Mouse (Mus musculus): ENCODE measurements around the gene Ankra2. TPM values are rescaled to one million over a fixed set of nuclear protein-coding genes. Genes with fewer than 3 reads are reported as not detected.

The Ankra2 gene
- polyA plus RNA-seq, 1 experiment from 2014 or later: 19.3 TPM

- 95% methylated on average over 9 of the region's 9 CpGs for WGBS
- H3K27ac ChIP-seq (ENCODE audit: low read depth, low read length): no peak overlapping the region
- H3K9ac ChIP-seq (ENCODE audit: low read depth, low read length): no peak overlapping the region
- ATAC-seq: no peak
- H3K4me3 ChIP-seq (ENCODE audit: low read depth, low read length): no peak overlapping the region
- H3K4me2 ChIP-seq (replicated peaks; ENCODE audit: low read depth): no peak overlapping the region
- no peaks in the 10 kb centered on the region for H3K4me1 ChIP-seq (replicated peaks; ENCODE audit: control insufficient read depth, insufficient read depth, low read length)
- H3K9me3 ChIP-seq (ENCODE audit: control insufficient read depth): no peaks in the 10 kb centered on the region
- H3K36me3 ChIP-seq (ENCODE audit: control insufficient read depth, insufficient read depth): peaks cover 9% of the 10 kb centered on the region; the same call in 1 of the 2 replicates
- no peaks in the 10 kb centered on the region for H3K27me3 ChIP-seq (replicated peaks; ENCODE audit: control insufficient read depth, insufficient read depth, low read length)
- TF ChIP-seq CTCF (IDR thresholded peaks at IDR 0.05; ENCODE audit: low read depth): no peak
These were observed 42.4 kb downstream of the Ankra2 start for GRCm38 (mm10) chr13:98305257-98305656.

GRCm38 (mm10) chr13:98306393-98306792 is 43.5 kb downstream of the Ankra2 start:
- Histone ChIP-seq H3K4me2 (replicated peaks; ENCODE audit: low read depth) (no peak overlapping the region), H3K9ac (ENCODE audit: low read depth, low read length) (no peak overlapping the region), H3K4me1 (replicated peaks; ENCODE audit: control insufficient read depth, insufficient read depth, low read length) (0 out of 2 replicates have a peak, but pooled peaks cover 2% of the 10 kb centered on the region), H3K4me3 (ENCODE audit: low read depth, low read length) (no peak overlapping the region), H3K36me3 (ENCODE audit: control insufficient read depth, insufficient read depth) (peaks cover 20% of the 10 kb centered on the region), H3K9me3 (ENCODE audit: control insufficient read depth) (no peaks in the 10 kb centered on the region), H3K27ac (ENCODE audit: low read depth, low read length) (no peak overlapping the region; the same call in 1 of the 2 replicates), H3K27me3 (replicated peaks; ENCODE audit: control insufficient read depth, insufficient read depth, low read length) (no peaks in the 10 kb centered on the region)
- 35% methylated on average over 5 of the region's 5 CpGs for WGBS
- TF ChIP-seq CTCF (IDR thresholded peaks at IDR 0.05; ENCODE audit: low read depth): no peak
- no peak for ATAC-seq

DNA sequence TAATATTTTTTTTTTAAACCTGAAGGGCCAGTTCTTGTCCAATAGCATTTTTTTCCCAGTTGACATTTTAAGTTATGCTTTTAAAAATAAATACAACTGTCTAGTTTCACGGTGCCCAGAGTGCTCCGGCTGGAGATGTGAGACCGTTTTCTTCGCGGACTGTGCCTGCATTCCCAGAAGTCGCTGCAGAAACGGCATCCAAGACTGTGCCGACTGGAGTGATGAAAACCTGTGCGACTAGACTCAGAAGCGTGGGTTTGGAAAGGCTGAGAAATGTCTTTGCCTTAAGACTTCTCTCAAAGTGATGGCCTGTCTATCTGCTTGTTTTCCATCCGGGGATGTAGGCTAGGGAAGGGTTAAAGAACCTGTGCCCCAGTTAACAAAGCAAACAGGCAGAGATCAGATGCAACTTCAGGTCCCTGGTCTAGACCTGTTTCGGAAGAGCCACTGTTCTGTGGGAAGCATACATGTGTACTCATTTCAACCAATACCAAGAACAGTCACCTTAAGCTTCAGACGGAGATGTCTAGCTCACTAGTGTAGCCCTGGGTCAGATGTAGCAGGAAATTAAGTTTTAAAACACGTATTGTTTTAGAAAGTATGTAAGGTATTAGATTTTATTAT is 44.1 kb downstream of the Ankra2 start:
- no peaks in the 10 kb centered on the region for H3K27me3 ChIP-seq (replicated peaks; ENCODE audit: control insufficient read depth, insufficient read depth, low read length)
- no peaks in the 10 kb centered on the region for H3K9me3 ChIP-seq (ENCODE audit: control insufficient read depth)
- 0 out of 2 replicates have a peak, but pooled peaks cover 4% of the 10 kb centered on the region for H3K4me1 ChIP-seq (replicated peaks; ENCODE audit: control insufficient read depth, insufficient read depth, low read length)
- H3K9ac ChIP-seq (ENCODE audit: low read depth, low read length): no peak overlapping the region
- H3K4me3 ChIP-seq (ENCODE audit: low read depth, low read length): no peak overlapping the region
- no peak overlapping the region for H3K27ac ChIP-seq (ENCODE audit: low read depth, low read length)
- peaks cover 25% of the 10 kb centered on the region for H3K36me3 ChIP-seq (ENCODE audit: control insufficient read depth, insufficient read depth)
- ATAC-seq: no peak
- WGBS: 39% methylated on average over 14 of the region's 14 CpGs
- no peak for TF ChIP-seq CTCF (IDR thresholded peaks at IDR 0.05; ENCODE audit: low read depth)
- H3K4me2 ChIP-seq (replicated peaks; ENCODE audit: low read depth): no peak overlapping the region

DNA sequence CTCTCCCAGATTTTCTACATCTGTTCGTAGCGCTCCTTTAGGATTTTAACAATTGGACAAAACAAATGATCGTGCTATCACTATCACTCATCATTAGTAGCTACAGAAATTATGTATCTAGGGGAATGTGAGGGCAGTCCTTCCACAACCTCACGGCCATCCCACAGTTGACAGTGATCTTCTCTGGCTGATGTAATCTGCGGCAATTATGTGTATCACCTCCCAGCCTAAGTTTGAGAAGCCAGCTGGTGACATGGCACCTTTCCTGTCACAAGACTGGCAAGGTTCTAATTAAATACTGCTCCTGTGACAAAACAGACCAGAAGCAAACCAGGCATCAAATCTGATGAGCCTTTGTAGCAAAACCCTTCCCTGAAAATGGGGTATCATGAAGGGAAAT is 45.1 kb downstream of the Ankra2 start:
- Histone ChIP-seq H3K4me1 (replicated peaks; ENCODE audit: control insufficient read depth, insufficient read depth, low read length) (0 out of 2 replicates have a peak, but pooled peaks cover 4% of the 10 kb centered on the region), H3K36me3 (ENCODE audit: control insufficient read depth, insufficient read depth) (peaks cover 34% of the 10 kb centered on the region), H3K4me3 (ENCODE audit: low read depth, low read length) (no peak overlapping the region), H3K9me3 (ENCODE audit: control insufficient read depth) (no peaks in the 10 kb centered on the region), H3K9ac (ENCODE audit: low read depth, low read length) (no peak overlapping the region), H3K27me3 (replicated peaks; ENCODE audit: control insufficient read depth, insufficient read depth, low read length) (no peaks in the 10 kb centered on the region), H3K27ac (ENCODE audit: low read depth, low read length) (no peak overlapping the region), H3K4me2 (replicated peaks; ENCODE audit: low read depth) (no peak overlapping the region)
- no peak for ATAC-seq
- TF ChIP-seq CTCF (IDR thresholded peaks at IDR 0.05; ENCODE audit: low read depth): no peak
- 77% methylated on average over 5 of the region's 5 CpGs for WGBS

DNA sequence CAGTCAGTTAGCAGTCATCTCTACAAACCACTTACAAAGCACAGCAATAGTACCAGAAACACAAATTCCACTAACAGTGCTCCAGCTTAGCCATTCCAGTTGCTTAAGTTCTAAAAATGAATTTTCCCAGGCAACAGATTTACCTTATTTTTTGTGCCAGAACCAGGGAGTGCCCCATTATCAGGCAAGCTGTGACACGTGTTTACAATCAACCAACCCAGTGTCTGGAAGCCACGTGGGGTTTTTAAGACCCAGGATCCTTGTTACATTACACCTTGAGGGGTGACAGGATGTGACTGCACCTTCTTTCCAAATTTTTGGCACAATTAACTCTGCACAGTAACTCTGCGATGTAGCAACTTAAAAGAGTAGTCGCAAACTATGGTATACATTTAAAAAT is 45.9 kb downstream of the Ankra2 start:
- WGBS: 69% methylated on average over 4 of the region's 4 CpGs
- Histone ChIP-seq H3K36me3 (ENCODE audit: control insufficient read depth, insufficient read depth) (peaks cover 40% of the 10 kb centered on the region), H3K9ac (ENCODE audit: low read depth, low read length) (no peak overlapping the region), H3K4me1 (replicated peaks; ENCODE audit: control insufficient read depth, insufficient read depth, low read length) (0 out of 2 replicates have a peak, but pooled peaks cover 4% of the 10 kb centered on the region), H3K4me3 (ENCODE audit: low read depth, low read length) (no peak overlapping the region), H3K9me3 (ENCODE audit: control insufficient read depth) (no peaks in the 10 kb centered on the region), H3K27ac (ENCODE audit: low read depth, low read length) (no peak overlapping the region), H3K4me2 (replicated peaks; ENCODE audit: low read depth) (no peak overlapping the region), H3K27me3 (replicated peaks; ENCODE audit: control insufficient read depth, insufficient read depth, low read length) (no peaks in the 10 kb centered on the region)
- no peak for ATAC-seq
- no peak for TF ChIP-seq CTCF (IDR thresholded peaks at IDR 0.05; ENCODE audit: low read depth)

GRCm38 (mm10) chr13:98311597-98311996 is 48.7 kb downstream of the Ankra2 start:
- Histone ChIP-seq H3K4me3 (ENCODE audit: low read depth, low read length) (no peak overlapping the region), H3K9me3 (ENCODE audit: control insufficient read depth) (no peaks in the 10 kb centered on the region), H3K4me1 (replicated peaks; ENCODE audit: control insufficient read depth, insufficient read depth, low read length) (peaks cover 8% of the 10 kb centered on the region; the same call in 1 of the 2 replicates), H3K36me3 (ENCODE audit: control insufficient read depth, insufficient read depth) (peaks cover 40% of the 10 kb centered on the region), H3K27ac (ENCODE audit: low read depth, low read length) (peak overlapping the region; percentile 54), H3K9ac (ENCODE audit: low read depth, low read length) (no peak overlapping the region), H3K27me3 (replicated peaks; ENCODE audit: control insufficient read depth, insufficient read depth, low read length) (no peaks in the 10 kb centered on the region), H3K4me2 (replicated peaks; ENCODE audit: low read depth) (no peak overlapping the region)
- no peak for TF ChIP-seq CTCF (IDR thresholded peaks at IDR 0.05; ENCODE audit: low read depth)
- 40% methylated on average over 5 of the region's 5 CpGs for WGBS
- ATAC-seq: peak; percentile 73
